Mouse (Mus musculus) spleen, postnatal 14 days (tissue): ENCODE measurements around the gene Pgap3.

Experiments used
- DNase-seq, 2 experiments: peaks; one replicate each; pipeline ENCODE4 v3.0.0; 2021 to 2022; ENCODE audit warnings: low spot score in 2 of 2

Gene Pgap3

GRCm38 (mm10) chr11:98355732-98356299 lies 44.5 kb downstream of the Pgap3 start:
- peak in 1 of 2 experiments; percentile 34 for DNase-seq

GRCm38 (mm10) chr11:98354445-98354844 lies 45.8 kb downstream of the Pgap3 start:
- DNase-seq, result no peak

- no peak for DNase-seq
Observed at GRCm38 (mm10) chr11:98353651-98354211, 46.6 kb downstream of the Pgap3 start.

- no peak for DNase-seq
Observed at GRCm38 (mm10) chr11:98352272-98352990, 47.9 kb downstream of the Pgap3 start.

GRCm38 (mm10) chr11:98349308-98349707 lies 51.0 kb downstream of the Pgap3 start:
- DNase-seq, result no peak

- no peak for DNase-seq
Observed at GRCm38 (mm10) chr11:98348083-98348961, 52.0 kb downstream of the Pgap3 start, which contains the start of gene Ppp1r1b. Gene Ppp1r1b (plus strand): TSS chr11:98348404.

GRCm38 (mm10) chr11:98347385-98348082 lies 52.8 kb downstream of the Pgap3 start:
- DNase-seq, result no peak

GRCm38 (mm10) chr11:98346168-98346567 lies 54.1 kb downstream of the Pgap3 start:
- no peak for DNase-seq

- peak; percentile 56 to 71 for DNase-seq
Observed at GRCm38 (mm10) chr11:98345253-98345652, 55.0 kb downstream of the Pgap3 start.

GRCm38 (mm10) chr11:98342000-98342945 lies 58.0 kb downstream of the Pgap3 start:
- DNase-seq, result peak; percentile 76 to 87

- DNase-seq, result no peak
Observed at GRCm38 (mm10) chr11:98341174-98341573, 59.1 kb downstream of the Pgap3 start.

GRCm38 (mm10) chr11:98340597-98340996 lies 59.7 kb downstream of the Pgap3 start:
- no peak for DNase-seq

- DNase-seq, result peak in 1 of 2 experiments; percentile 21
Observed at GRCm38 (mm10) chr11:98339679-98340287, 60.5 kb downstream of the Pgap3 start.

- no peak for DNase-seq
Observed at GRCm38 (mm10) chr11:98339071-98339501, 61.2 kb downstream of the Pgap3 start.
